Mouse (Mus musculus) intestine, postnatal 0 days (tissue): ENCODE measurements at regions not wholly inside any gene's neighbourhood (a gene's known extent, or its start where the extent isn't known, plus 50 kb on each side); places are given as distances from the start of the nearest gene placed in this dataset.

Source experiments
- ATAC-seq: fragments of 200-750 bp; cut with Nextera tagmentation; 2 replicates; pipeline ENCODE4 v1.8.0; 2017; ENCODE audit warnings: mild to moderate bottlenecking, moderate TSS enrichment, moderate library complexity
- H3K27ac ChIP-seq: fragments of 300-500 bp; sonication (generic); 2 replicates; pipeline ENCODE4 v1.5.1; 2014; ENCODE audit warnings: mild to moderate bottlenecking, low read depth, low read length, moderate library complexity
- H3K27me3 ChIP-seq: fragments of 300-500 bp; sonication (generic); replicated peaks from 2 replicates; pipeline ENCODE4 v1.6.1; 2014; ENCODE audit warnings: low read length, mixed read lengths; ENCODE audit not compliant: control insufficient read depth, insufficient read depth
- H3K36me3 ChIP-seq: fragments of 300-500 bp; sonication (generic); 2 replicates; pipeline ENCODE4 v1.6.1; 2014; ENCODE audit warnings: mild to moderate bottlenecking, moderate library complexity; ENCODE audit not compliant: control insufficient read depth, insufficient read depth
- H3K4me1 ChIP-seq: fragments of 300-500 bp; sonication (generic); replicated peaks from 2 replicates; pipeline ENCODE4 v1.6.1; 2014; ENCODE audit warnings: antibody characterized with exemption, low read length, mixed read lengths; ENCODE audit not compliant: control insufficient read depth, insufficient read depth
- H3K4me2 ChIP-seq: fragments of 300-500 bp; sonication (generic); replicated peaks from 2 replicates; pipeline ENCODE4 v1.6.1; 2014; ENCODE audit warnings: low read depth, mild to moderate bottlenecking, moderate library complexity
- H3K4me3 ChIP-seq: fragments of 300-500 bp; sonication (generic); 2 replicates; pipeline ENCODE4 v1.5.1; 2014; ENCODE audit warnings: low read depth, low read length
- H3K9ac ChIP-seq: fragments of 300-500 bp; sonication (generic); 2 replicates; pipeline ENCODE4 v1.6.1; 2014; ENCODE audit warnings: mild to moderate bottlenecking, low read depth, low read length
- H3K9me3 ChIP-seq: fragments of 300-500 bp; sonication (generic); 2 replicates; pipeline ENCODE4 v1.6.1; 2016; ENCODE audit warnings: mixed run types; ENCODE audit not compliant: control insufficient read depth
- CTCF ChIP-seq: sonication (generic); IDR thresholded peaks from 2 replicates; pipeline ENCODE4 v1.5.1; 2016; ENCODE audit warnings: low read depth, mild to moderate bottlenecking, control low read depth, antibody characterized with exemption, moderate library complexity
- WGBS: fragments of 180-500 bp; shearing (Covaris S2); extraction: QIAGEN DNeasy Blood & Tissue Kit; methylation state at CpG from one replicate; pipeline ENCODE4 v1.1.7; 2014; 5-methylcytosine and 5-hydroxymethylcytosine counted together

GRCm38 (mm10) chr12:110023192-110024101 is 255.4 kb upstream of the Dio3 start:
- H3K27ac ChIP-seq, result no peak overlapping the region
- no peak for TF ChIP-seq CTCF
- no peaks in the 10 kb centered on the region for H3K4me1 ChIP-seq
- H3K9ac ChIP-seq, result no peak overlapping the region
- no peaks in the 10 kb centered on the region for H3K27me3 ChIP-seq
- H3K9me3 ChIP-seq, result no peaks in the 10 kb centered on the region
- H3K4me3 ChIP-seq, result no peak overlapping the region
- no peaks in the 10 kb centered on the region for H3K36me3 ChIP-seq
- ATAC-seq, result no peak
- no peak overlapping the region for H3K4me2 ChIP-seq
- 76% methylated on average over 11 of the region's 11 CpGs for WGBS

- Histone ChIP-seq H3K9ac (no peak overlapping the region), H3K4me1 (no peaks in the 10 kb centered on the region), H3K27ac (no peak overlapping the region), H3K4me2 (no peak overlapping the region; the same call in 1 of the 2 replicates), H3K27me3 (no peaks in the 10 kb centered on the region), H3K4me3 (no peak overlapping the region), H3K9me3 (no peaks in the 10 kb centered on the region), H3K36me3 (no peaks in the 10 kb centered on the region)
- no peak for TF ChIP-seq CTCF
- ATAC-seq, result no peak
- 43% methylated on average over 9 of the region's 9 CpGs for WGBS
Observed at GRCm38 (mm10) chr12:110024295-110024694, 254.6 kb upstream of the Dio3 start.

GRCm38 (mm10) chr12:110025171-110025570 is 253.7 kb upstream of the Dio3 start:
- H3K4me3 ChIP-seq, result no peak overlapping the region
- H3K9me3 ChIP-seq, result no peaks in the 10 kb centered on the region
- H3K4me2 ChIP-seq, result no peak overlapping the region
- no peaks in the 10 kb centered on the region for H3K4me1 ChIP-seq
- ATAC-seq, result no peak
- no peak overlapping the region for H3K9ac ChIP-seq
- H3K27ac ChIP-seq, result no peak overlapping the region
- WGBS, result 90% methylated on average over 7 of the region's 7 CpGs
- H3K27me3 ChIP-seq, result no peaks in the 10 kb centered on the region
- TF ChIP-seq CTCF, result no peak
- no peaks in the 10 kb centered on the region for H3K36me3 ChIP-seq

GRCm38 (mm10) chr12:110026033-110026750 is 252.7 kb upstream of the Dio3 start:
- Histone ChIP-seq H3K4me2 (no peak overlapping the region), H3K4me3 (no peak overlapping the region), H3K36me3 (no peaks in the 10 kb centered on the region), H3K27me3 (no peaks in the 10 kb centered on the region), H3K9me3 (no peaks in the 10 kb centered on the region), H3K27ac (no peak overlapping the region), H3K4me1 (no peaks in the 10 kb centered on the region), H3K9ac (no peak overlapping the region)
- no peak for ATAC-seq
- no peak for TF ChIP-seq CTCF
- WGBS, result 81% methylated on average over 11 of the region's 11 CpGs

GRCm38 (mm10) chr12:110027345-110027744 is 251.5 kb upstream of the Dio3 start:
- Histone ChIP-seq H3K27ac (no peak overlapping the region), H3K9me3 (no peaks in the 10 kb centered on the region), H3K4me2 (no peak overlapping the region), H3K36me3 (no peaks in the 10 kb centered on the region), H3K9ac (no peak overlapping the region), H3K4me1 (no peaks in the 10 kb centered on the region), H3K4me3 (no peak overlapping the region), H3K27me3 (no peaks in the 10 kb centered on the region)
- no peak for ATAC-seq
- no peak for TF ChIP-seq CTCF
- 62% methylated on average over 6 of the region's 6 CpGs for WGBS

GRCm38 (mm10) chr12:110027976-110028375 is 250.9 kb upstream of the Dio3 start:
- Histone ChIP-seq H3K27me3 (no peaks in the 10 kb centered on the region), H3K4me1 (no peaks in the 10 kb centered on the region), H3K4me3 (no peak overlapping the region), H3K9me3 (no peaks in the 10 kb centered on the region), H3K4me2 (no peak overlapping the region), H3K36me3 (no peaks in the 10 kb centered on the region), H3K27ac (no peak overlapping the region), H3K9ac (no peak overlapping the region)
- ATAC-seq, result no peak
- 64% methylated on average over 12 of the region's 12 CpGs for WGBS
- TF ChIP-seq CTCF, result no peak
